Mouse (Mus musculus) ES-E14 (cell line): Measurements from ENCODE around the gene Fam186b. TPM values are rescaled to one million over a fixed set of nuclear protein-coding genes. Genes with fewer than 3 reads are reported as not detected.

Source experiments
- DNase-seq: peaks from one replicate; pipeline ENCODE4 v3.0.0-alpha.2; 2013; ENCODE audit warnings: low read depth, low spot score
- H3K27ac ChIP-seq: 2 replicates; pipeline ENCODE4 v1.5.1; 2012; ENCODE audit warnings: low read depth, mild to moderate bottlenecking, low read length, moderate library complexity, mixed read lengths; ENCODE audit not compliant: poor library complexity, insufficient read depth, severe bottlenecking
- H3K36me3 ChIP-seq: 2 replicates; pipeline ENCODE4 v1.6.1; 2012; ENCODE audit warnings: mild to moderate bottlenecking, low read length, moderate library complexity, mixed read lengths; ENCODE audit not compliant: control insufficient read depth, poor library complexity, insufficient read depth, severe bottlenecking
- H3K4me1 ChIP-seq, 2 experiments: fragments of 150-350 bp in 1 of 2; sonication (generic) in 1 of 2; 2 replicates each; pipeline ENCODE4 v1.6.1; 2012; ENCODE audit warnings: low read length in 2 of 2, mild to moderate bottlenecking in 1 of 2, mixed read lengths in 1 of 2; ENCODE audit not compliant: control insufficient read depth in 2 of 2, insufficient read depth in 2 of 2, poor library complexity in 1 of 2
- H3K4me3 ChIP-seq, 2 experiments: fragments of 150-350 bp in 1 of 2; sonication (generic) in 1 of 2; 2 replicates each; pipeline ENCODE4 v1.5.1; 2012; ENCODE audit warnings: low read length in 2 of 2, low read depth in 1 of 2, mild to moderate bottlenecking in 1 of 2, mixed read lengths in 1 of 2; ENCODE audit not compliant: insufficient read depth in 1 of 2, poor library complexity in 1 of 2, severe bottlenecking in 1 of 2
- H3K9ac ChIP-seq: 2 replicates; pipeline ENCODE4 v1.6.1; 2012; ENCODE audit warnings: low read depth, mild to moderate bottlenecking, low read length, mixed read lengths; ENCODE audit not compliant: poor library complexity, insufficient read depth, severe bottlenecking
- H3K9me3 ChIP-seq: fragments of 150-350 bp; sonication (generic); 2 replicates; pipeline ENCODE4 v1.6.1; 2012; ENCODE audit warnings: low read depth, mild to moderate bottlenecking, low read length; ENCODE audit not compliant: control insufficient read depth, insufficient read depth
- CHD2 ChIP-seq: IDR thresholded peaks from 2 replicates; pipeline ENCODE4 v1.6.1; 2014; ENCODE audit warnings: mild to moderate bottlenecking, low read depth, low read length, inconsistent platforms
- HCFC1 ChIP-seq: IDR thresholded peaks from 2 replicates; pipeline ENCODE4 v1.6.1; 2012; ENCODE audit warnings: low read length, inconsistent platforms, borderline replicate concordance; ENCODE audit not compliant: insufficient read depth
- MAFK ChIP-seq: IDR thresholded peaks from 2 replicates; pipeline ENCODE4 v1.6.1; 2014; ENCODE audit warnings: mild to moderate bottlenecking, low read depth, low read length, inconsistent platforms; ENCODE audit not compliant: insufficient read depth
- ZC3H11A ChIP-seq: IDR thresholded peaks from 2 replicates; pipeline ENCODE4 v1.6.1; 2012; ENCODE audit warnings: low read depth, mild to moderate bottlenecking, inconsistent platforms, low read length, borderline replicate concordance
- ZNF384 ChIP-seq: IDR thresholded peaks from 2 replicates; pipeline ENCODE4 v1.6.1; 2012; ENCODE audit warnings: low read depth, low read length, inconsistent platforms
- in situ Hi-C, 2 experiments: fragments of 600-800 bp; cut with MboI; formaldehyde crosslinking; loops; one replicate each; pipeline ENCODE4 v1.15.1; 2025; ENCODE audit warnings: low sequenced_read_pairs in 2 of 2, inconsistent platforms in 1 of 2; ENCODE audit not compliant: unreplicated experiment in 2 of 2
- total RNA-seq: library from RNA; depleted of rRNA; stranded (reverse); fragments of 300-350 nt; gene quantifications from 2 replicates; pipeline ENCODE4 v1.2.3, GENCODE M21; 2012

Gene Fam186b
- total RNA-seq, 1 experiment = 0.40 TPM

DNA sequence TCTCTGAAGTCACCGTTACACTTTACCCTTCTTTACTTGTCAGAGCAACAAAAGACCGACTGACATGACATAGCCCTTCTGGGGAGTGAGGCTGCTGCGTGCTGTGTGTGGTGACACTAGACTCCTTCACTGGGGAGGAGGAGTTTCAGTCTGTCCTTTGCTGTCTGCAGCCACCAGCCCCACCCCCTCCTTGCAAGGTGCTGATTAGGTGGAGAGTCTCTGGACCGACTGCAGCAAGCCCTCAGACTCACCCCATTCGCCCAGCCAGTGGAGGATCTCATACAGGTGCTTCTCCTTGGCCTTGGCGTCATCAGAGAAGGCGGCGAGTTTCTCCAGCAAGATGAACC, 10.5 kb downstream of the Fam186b start:
- no peak for DNase-seq
- no peak overlapping the region for H3K4me3 ChIP-seq
- H3K4me1 ChIP-seq = peaks cover 2 to 12% of the 10 kb centered on the region in 2 experiments; a peak in 2 of 4 replicates
- no peaks in the 10 kb centered on the region for H3K9me3 ChIP-seq
- in situ Hi-C loops = no loop called here
- H3K36me3 ChIP-seq = no peaks in the 10 kb centered on the region
- no peak overlapping the region for H3K27ac ChIP-seq
- no peak for TF ChIP-seq ZC3H11A
- TF ChIP-seq CHD2 = no peak
- TF ChIP-seq MAFK = no peak
- no peak for TF ChIP-seq ZNF384
- no peak for TF ChIP-seq HCFC1
- no peak overlapping the region for H3K9ac ChIP-seq

DNA sequence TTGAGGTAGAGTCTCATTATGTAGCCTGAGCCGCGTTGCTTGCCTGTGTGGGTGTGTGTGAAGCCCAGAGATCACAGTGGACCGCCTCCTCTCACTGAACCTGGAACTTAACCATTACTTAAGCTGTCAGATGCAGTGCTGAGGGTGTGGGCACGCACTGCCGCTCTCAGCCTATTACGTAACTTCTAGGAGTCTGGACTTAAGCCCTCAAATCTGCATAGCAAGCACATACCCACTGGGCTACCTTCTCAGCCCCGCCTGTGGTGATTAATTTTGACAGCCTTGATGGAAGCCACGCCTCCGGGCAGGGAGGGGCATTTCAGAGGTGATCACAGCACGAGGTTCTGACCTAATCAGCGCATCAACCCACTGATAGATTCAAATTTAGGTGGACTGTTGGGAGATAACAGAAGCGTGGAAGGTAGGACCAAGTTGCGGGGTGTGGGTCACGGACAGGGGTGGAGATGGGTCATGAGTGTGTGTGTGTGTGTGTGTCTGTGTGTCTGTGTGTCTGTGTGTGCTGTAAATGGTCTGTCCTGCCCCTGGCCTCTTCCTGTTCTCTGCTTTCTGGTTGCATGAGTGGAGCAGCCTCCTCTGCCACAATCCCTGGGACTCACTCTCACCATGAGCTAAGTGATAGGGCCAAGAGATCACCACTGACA, 11.0 kb downstream of the Fam186b start:
- H3K9ac ChIP-seq = no peak overlapping the region
- in situ Hi-C loops = no loop called here

DNA sequence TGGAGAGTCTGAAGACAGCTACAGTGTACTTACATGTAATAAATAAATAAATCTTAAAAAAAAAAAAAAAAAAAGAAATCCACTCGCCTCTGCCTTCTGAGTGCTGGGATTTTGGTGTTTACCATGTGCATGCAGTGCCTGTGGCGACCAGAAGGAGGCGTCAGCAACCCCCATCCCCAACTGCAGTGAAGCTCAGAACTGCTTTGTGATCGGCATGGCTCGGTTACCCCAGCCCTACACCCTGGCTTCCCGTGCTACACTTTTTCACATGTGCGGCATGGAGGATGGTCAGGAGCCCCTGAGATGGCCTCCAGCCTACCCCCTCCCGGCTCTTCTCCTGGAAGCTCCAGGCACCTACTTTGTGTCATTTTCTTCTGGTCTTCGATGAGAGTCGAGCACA, 12.2 kb downstream of the Fam186b start:
- DNase-seq = no peak
- TF ChIP-seq ZNF384 (0 out of 2 replicates have a peak, but pooled peaks have one; percentile 26), HCFC1 (no peak)

More for the DNA sequence above, 11.0 kb downstream of the Fam186b start:
- H3K36me3 ChIP-seq = no peaks in the 10 kb centered on the region
- TF ChIP-seq ZNF384 (no peak), ZC3H11A (no peak), HCFC1 (no peak), CHD2 (no peak), MAFK (no peak)
- peaks cover 2 to 12% of the 10 kb centered on the region in 2 experiments; a peak in 2 of 4 replicates for H3K4me1 ChIP-seq
- DNase-seq = no peak
- no peak overlapping the region for H3K4me3 ChIP-seq
- no peak overlapping the region for H3K27ac ChIP-seq
- no peaks in the 10 kb centered on the region for H3K9me3 ChIP-seq

DNA sequence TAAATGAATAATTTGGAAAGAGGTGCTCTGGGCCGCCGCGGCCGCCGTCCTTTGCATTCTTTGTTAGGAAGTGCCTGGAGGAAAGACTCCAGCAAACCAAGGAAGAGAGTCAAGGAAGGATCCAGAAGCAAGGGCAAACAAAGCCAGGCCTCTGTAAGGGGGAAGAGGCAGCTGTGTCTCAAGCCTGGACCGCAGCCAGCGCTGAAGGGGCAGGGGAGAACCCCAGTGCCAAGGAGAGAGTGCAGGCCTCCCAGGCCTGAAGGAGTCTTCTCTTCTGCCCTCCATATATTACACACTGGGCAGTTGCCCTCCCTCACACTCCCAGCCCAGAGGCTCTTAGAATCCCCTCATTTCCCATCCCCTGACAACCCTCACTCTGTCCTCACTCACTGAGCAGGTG, 17.4 kb downstream of the Fam186b start:
- in situ Hi-C loops = no loop called here
- Histone ChIP-seq H3K4me3 (no peak overlapping the region), H3K4me1 (no peaks in the 10 kb centered on the region), H3K27ac (no peak overlapping the region), H3K9me3 (no peaks in the 10 kb centered on the region), H3K36me3 (no peaks in the 10 kb centered on the region), H3K9ac (no peak overlapping the region)
- no peak for TF ChIP-seq MAFK
- TF ChIP-seq ZNF384 = no peak
- TF ChIP-seq ZC3H11A = no peak
- no peak for TF ChIP-seq HCFC1
- no peak for TF ChIP-seq CHD2
- DNase-seq = no peak

More for the DNA sequence above, 12.2 kb downstream of the Fam186b start:
- in situ Hi-C loops = no loop called here
- no peak overlapping the region for H3K27ac ChIP-seq
- no peak overlapping the region for H3K9ac ChIP-seq
- H3K4me1 ChIP-seq = peaks cover 2 to 12% of the 10 kb centered on the region in 2 experiments; a peak in 2 of 4 replicates
- no peaks in the 10 kb centered on the region for H3K9me3 ChIP-seq
- no peak overlapping the region for H3K4me3 ChIP-seq
- no peaks in the 10 kb centered on the region for H3K36me3 ChIP-seq
